Mouse (Mus musculus) brown adipose tissue, adult 24 weeks (tissue): ENCODE measurements around the gene Cfap97d2. TPM values are rescaled to one million over a fixed set of nuclear protein-coding genes. Genes with fewer than 3 reads are reported as not detected.

ENCODE experiments used
- H3K27ac ChIP-seq: fragments of 200-500 bp; replicated peaks from 2 replicates; pipeline ENCODE4 v1.5.1; 2012; ENCODE audit warnings: low read depth, mild to moderate bottlenecking, low read length
- H3K4me1 ChIP-seq: fragments of 200-500 bp; 2 replicates; pipeline ENCODE4 v1.6.1; 2012; ENCODE audit warnings: low read length, mixed read lengths; ENCODE audit not compliant: control insufficient read depth, insufficient read depth, insufficient read length
- H3K4me3 ChIP-seq: fragments of 200-500 bp; 2 replicates; pipeline ENCODE4 v1.5.1; 2012; ENCODE audit warnings: low read depth, mild to moderate bottlenecking, low read length, moderate library complexity; ENCODE audit not compliant: insufficient read depth
- polyA plus RNA-seq: library from polyadenylated mRNA; stranded (reverse); fragments of >200 nt; gene quantifications from 2 replicates; pipeline ENCODE4 v1.2.4, GENCODE M21; 2012; ENCODE audit not compliant: missing spikeins, insufficient read depth, insufficient read length

Cfap97d2 gene
- polyA plus RNA-seq, 1 experiment = not detected

GRCm38 (mm10) chr8:13747626-13748025, 41.9 kb downstream of the Cfap97d2 start:
- Histone ChIP-seq H3K4me3 (no peak overlapping the region), H3K27ac (no peak overlapping the region), H3K4me1 (no peaks in the 10 kb centered on the region)

- no peaks in the 10 kb centered on the region for H3K4me1 ChIP-seq
- no peak overlapping the region for H3K4me3 ChIP-seq
Measured at GRCm38 (mm10) chr8:13753680-13754079, 48.0 kb downstream of the Cfap97d2 start.

GRCm38 (mm10) chr8:13756480-13756879, 50.8 kb downstream of the Cfap97d2 start:
- H3K4me1 ChIP-seq = no peaks in the 10 kb centered on the region
- no peak overlapping the region for H3K4me3 ChIP-seq
- no peak overlapping the region for H3K27ac ChIP-seq

More at GRCm38 (mm10) chr8:13753680-13754079, 48.0 kb downstream of the Cfap97d2 start:
- H3K27ac ChIP-seq = no peak overlapping the region

GRCm38 (mm10) chr8:13756982-13757804, 51.5 kb downstream of the Cfap97d2 start, which contains the start of gene Cdc16:
Gene Cdc16 (plus strand): TSS chr8:13757676.
- Histone ChIP-seq H3K27ac (peak within 1 kb of the TSS; percentile 79), H3K4me1 (no peaks in the 10 kb centered on the region), H3K4me3 (peak within 1 kb of the TSS; percentile 87)

- Histone ChIP-seq H3K4me3 (peak overlapping the region; percentile 87), H3K27ac (peak overlapping the region; percentile 59; the same call in 1 of the 2 replicates), H3K4me1 (no peaks in the 10 kb centered on the region)
Measured at GRCm38 (mm10) chr8:13757805-13758727, 52.4 kb downstream of the Cfap97d2 start.

GRCm38 (mm10) chr8:13769206-13769605, 63.5 kb downstream of the Cfap97d2 start:
- Histone ChIP-seq H3K4me1 (no peaks in the 10 kb centered on the region), H3K4me3 (no peak overlapping the region), H3K27ac (no peak overlapping the region)

GRCm38 (mm10) chr8:13780536-13780935, 74.8 kb downstream of the Cfap97d2 start:
- Histone ChIP-seq H3K4me1 (no peaks in the 10 kb centered on the region), H3K4me3 (no peak overlapping the region), H3K27ac (no peak overlapping the region)

- peak within 1 kb of the TSS; percentile 96 for H3K27ac ChIP-seq
Measured at GRCm38 (mm10) chr8:13785250-13785763, 79.6 kb downstream of the Cfap97d2 start, which contains the start of gene Upf3a. Gene Upf3a (plus strand): TSS chr8:13785615.

GRCm38 (mm10) chr8:13785764-13786299, 80.1 kb downstream of the Cfap97d2 start:
- H3K4me1 ChIP-seq = peaks cover 3% of the 10 kb centered on the region; the same call in 1 of the 2 replicates
- peak overlapping the region; percentile 92 for H3K4me3 ChIP-seq
- peak overlapping the region; percentile 96 for H3K27ac ChIP-seq

More at GRCm38 (mm10) chr8:13785250-13785763, 79.6 kb downstream of the Cfap97d2 start, which contains the start of gene Upf3a:
- Histone ChIP-seq H3K4me3 (peak within 1 kb of the TSS; percentile 92), H3K4me1 (peaks cover 3% of the 10 kb centered on the region; the same call in 1 of the 2 replicates)

GRCm38 (mm10) chr8:13789606-13790005, 83.9 kb downstream of the Cfap97d2 start:
- Histone ChIP-seq H3K27ac (no peak overlapping the region), H3K4me1 (peaks cover 3% of the 10 kb centered on the region; the same call in 1 of the 2 replicates), H3K4me3 (no peak overlapping the region)

Other genes with a start within 250 kb of the Cfap97d2 start
- 29.5 and 31.0 TPM in 2 replicates for gene Gas6, start 211.4 kb upstream of the Cfap97d2 start, polyA plus RNA-seq
- gene 1700029H14Rik, start 143.4 kb upstream of the Cfap97d2 start, polyA plus RNA-seq = not detected in 2 replicates
- 9.7 and 13.9 TPM in 2 replicates for gene Rasa3, start 28.3 kb upstream of the Cfap97d2 start, polyA plus RNA-seq
- 20.9 and 35.8 TPM in 2 replicates for gene Cdc16, start 51.8 kb downstream of the Cfap97d2 start, polyA plus RNA-seq
- gene Upf3a, start 79.7 kb downstream of the Cfap97d2 start, polyA plus RNA-seq = 20.7 and 23.4 TPM in 2 replicates
- not detected in 2 replicates for gene AF366264, start 132.5 kb downstream of the Cfap97d2 start, polyA plus RNA-seq
- gene Champ1, start 163.8 kb downstream of the Cfap97d2 start, polyA plus RNA-seq = 2.1 and 4.8 TPM in 2 replicates
- gene Coprs, start 184.4 kb downstream of the Cfap97d2 start, polyA plus RNA-seq = 3.3 and 4.7 TPM in 2 replicates